Mouse (Mus musculus) bone marrow, adult 2 months (tissue): Measurements from ENCODE around the gene Actl6a.

ENCODE experiments used
- CTCF ChIP-seq: fragments of 200-500 bp; IDR thresholded peaks from 2 replicates; pipeline ENCODE4 v1.5.1; 2011; ENCODE audit warnings: low read length, control low read depth; ENCODE audit not compliant: control insufficient read depth, insufficient read depth
- POLR2A ChIP-seq: fragments of 200-500 bp; IDR thresholded peaks from 2 replicates; pipeline ENCODE4 v1.6.1; 2011; ENCODE audit warnings: low read depth, mild to moderate bottlenecking, control low read depth, low read length, borderline replicate concordance; ENCODE audit not compliant: control insufficient read depth

- TF ChIP-seq CTCF (no peak), POLR2A (no peak)
These were observed 32.5 kb downstream of the Actl6a start for GRCm38 (mm10) chr3:32738549-32738948.
